Mouse (Mus musculus): Measurements from ENCODE around the gene Phlpp2. TPM values are rescaled to one million over a fixed set of nuclear protein-coding genes. Genes with fewer than 3 reads are reported as not detected.
A peak's percentile ranks its signal among the peaks of the same experiment; 100 is the strongest.

Phlpp2 gene
- polyA plus RNA-seq, 1 experiment from 2014 or later, result 2.8 TPM

- Histone ChIP-seq H3K27me3 (replicated peaks; ENCODE audit: control insufficient read depth, insufficient read depth, low read length) (peaks cover 33% of the 10 kb centered on the region), H3K4me1 (ENCODE audit: control insufficient read depth, insufficient read depth, low read length) (0 out of 2 replicates have a peak, but pooled peaks cover 8% of the 10 kb centered on the region), H3K9ac (ENCODE audit: low read depth, low read length) (no peak overlapping the region), H3K27ac (replicated peaks; ENCODE audit: low read depth, low read length) (no peak overlapping the region), H3K4me3 (ENCODE audit: low read depth, low read length) (no peak overlapping the region), H3K9me3 (ENCODE audit: control insufficient read depth, low read length) (no peaks in the 10 kb centered on the region), H3K36me3 (ENCODE audit: control insufficient read depth, insufficient read depth, low read length) (no peaks in the 10 kb centered on the region), H3K4me2 (ENCODE audit: low read depth, low read length) (no peak overlapping the region)
- 68% methylated on average over 13 of the region's 13 CpGs for WGBS
- DNase-seq (ENCODE audit: low spot score) (no peak), ATAC-seq (ENCODE audit: low read depth) (no peak)
These were observed 95.1 kb downstream of the Phlpp2 start for GRCm38 (mm10) chr8:109963421-109963820.

GRCm38 (mm10) chr8:109964106-109964505, 95.8 kb downstream of the Phlpp2 start:
- H3K9me3 ChIP-seq (ENCODE audit: control insufficient read depth, low read length), result no peaks in the 10 kb centered on the region
- peaks cover 39% of the 10 kb centered on the region for H3K27me3 ChIP-seq (replicated peaks; ENCODE audit: control insufficient read depth, insufficient read depth, low read length)

GRCm38 (mm10) chr8:109968837-109969236, 100.5 kb downstream of the Phlpp2 start:
- no peaks in the 10 kb centered on the region for H3K9me3 ChIP-seq (ENCODE audit: control insufficient read depth, low read length)
- H3K27ac ChIP-seq (replicated peaks; ENCODE audit: low read depth, low read length), result no peak overlapping the region
- no peaks in the 10 kb centered on the region for H3K4me1 ChIP-seq (ENCODE audit: control insufficient read depth, insufficient read depth, low read length)
- ATAC-seq (ENCODE audit: low read depth) (no peak), DNase-seq (ENCODE audit: low spot score) (no peak)
- no peak overlapping the region for H3K9ac ChIP-seq (ENCODE audit: low read depth, low read length)
- H3K4me2 ChIP-seq (ENCODE audit: low read depth, low read length), result no peak overlapping the region
- no peak overlapping the region for H3K4me3 ChIP-seq (ENCODE audit: low read depth, low read length)
- 49% methylated on average over 10 of the region's 10 CpGs for WGBS
- H3K27me3 ChIP-seq (replicated peaks; ENCODE audit: control insufficient read depth, insufficient read depth, low read length), result peaks cover 17% of the 10 kb centered on the region
- no peaks in the 10 kb centered on the region for H3K36me3 ChIP-seq (ENCODE audit: control insufficient read depth, insufficient read depth, low read length)

More at GRCm38 (mm10) chr8:109964106-109964505, 95.8 kb downstream of the Phlpp2 start:
- Histone ChIP-seq H3K9ac (ENCODE audit: low read depth, low read length) (no peak overlapping the region), H3K4me3 (ENCODE audit: low read depth, low read length) (no peak overlapping the region), H3K4me2 (ENCODE audit: low read depth, low read length) (no peak overlapping the region), H3K36me3 (ENCODE audit: control insufficient read depth, insufficient read depth, low read length) (no peaks in the 10 kb centered on the region), H3K4me1 (ENCODE audit: control insufficient read depth, insufficient read depth, low read length) (0 out of 2 replicates have a peak, but pooled peaks cover 8% of the 10 kb centered on the region), H3K27ac (replicated peaks; ENCODE audit: low read depth, low read length) (no peak overlapping the region)
- WGBS, result 56% methylated on average over 4 of the region's 4 CpGs
- DNase-seq (ENCODE audit: low spot score) (no peak), ATAC-seq (ENCODE audit: low read depth) (no peak)

- Histone ChIP-seq H3K27ac (replicated peaks; ENCODE audit: low read depth, low read length) (no peak overlapping the region), H3K9me3 (ENCODE audit: control insufficient read depth, low read length) (peaks cover 3% of the 10 kb centered on the region; the same call in 1 of the 2 replicates), H3K27me3 (replicated peaks; ENCODE audit: control insufficient read depth, insufficient read depth, low read length) (peaks cover 17% of the 10 kb centered on the region), H3K4me1 (ENCODE audit: control insufficient read depth, insufficient read depth, low read length) (no peaks in the 10 kb centered on the region), H3K4me3 (ENCODE audit: low read depth, low read length) (no peak overlapping the region), H3K4me2 (ENCODE audit: low read depth, low read length) (no peak overlapping the region), H3K36me3 (ENCODE audit: control insufficient read depth, insufficient read depth, low read length) (no peaks in the 10 kb centered on the region), H3K9ac (ENCODE audit: low read depth, low read length) (no peak overlapping the region)
- ATAC-seq (ENCODE audit: low read depth) (no peak), DNase-seq (ENCODE audit: low spot score) (peak; percentile 60)
- WGBS, result 6% methylated on average over 9 of the region's 9 CpGs
These were observed 102.0 kb downstream of the Phlpp2 start for GRCm38 (mm10) chr8:109970323-109970722.

GRCm38 (mm10) chr8:109972901-109973300, 104.6 kb downstream of the Phlpp2 start:
- Histone ChIP-seq H3K36me3 (ENCODE audit: control insufficient read depth, insufficient read depth, low read length) (no peaks in the 10 kb centered on the region), H3K4me1 (ENCODE audit: control insufficient read depth, insufficient read depth, low read length) (no peaks in the 10 kb centered on the region), H3K9ac (ENCODE audit: low read depth, low read length) (no peak overlapping the region), H3K4me3 (ENCODE audit: low read depth, low read length) (no peak overlapping the region), H3K4me2 (ENCODE audit: low read depth, low read length) (no peak overlapping the region), H3K27ac (replicated peaks; ENCODE audit: low read depth, low read length) (no peak overlapping the region), H3K9me3 (ENCODE audit: control insufficient read depth, low read length) (peaks cover 13% of the 10 kb centered on the region), H3K27me3 (replicated peaks; ENCODE audit: control insufficient read depth, insufficient read depth, low read length) (peaks cover 17% of the 10 kb centered on the region)
- no peak for ATAC-seq (ENCODE audit: low read depth)
- no peak for DNase-seq (ENCODE audit: low spot score)
- WGBS, result 79% methylated on average over 4 of the region's 4 CpGs

- Histone ChIP-seq H3K4me1 (ENCODE audit: control insufficient read depth, insufficient read depth, low read length) (no peaks in the 10 kb centered on the region), H3K4me2 (ENCODE audit: low read depth, low read length) (no peak overlapping the region), H3K27ac (replicated peaks; ENCODE audit: low read depth, low read length) (no peak overlapping the region), H3K4me3 (ENCODE audit: low read depth, low read length) (no peak overlapping the region), H3K36me3 (ENCODE audit: control insufficient read depth, insufficient read depth, low read length) (no peaks in the 10 kb centered on the region), H3K9ac (ENCODE audit: low read depth, low read length) (no peak overlapping the region), H3K9me3 (ENCODE audit: control insufficient read depth, low read length) (peaks cover 13% of the 10 kb centered on the region), H3K27me3 (replicated peaks; ENCODE audit: control insufficient read depth, insufficient read depth, low read length) (no peaks in the 10 kb centered on the region)
- ATAC-seq (ENCODE audit: low read depth), result no peak
- WGBS, result 71% methylated on average over 6 of the region's 6 CpGs
- DNase-seq (ENCODE audit: low spot score), result no peak
These were observed 111.0 kb downstream of the Phlpp2 start for GRCm38 (mm10) chr8:109979339-109979738.

- no peaks in the 10 kb centered on the region for H3K27me3 ChIP-seq (replicated peaks; ENCODE audit: control insufficient read depth, insufficient read depth, low read length)
- H3K9me3 ChIP-seq (ENCODE audit: control insufficient read depth, low read length), result no peaks in the 10 kb centered on the region
- ATAC-seq (ENCODE audit: low read depth), result no peak
- no peak overlapping the region for H3K4me3 ChIP-seq (ENCODE audit: low read depth, low read length)
- no peaks in the 10 kb centered on the region for H3K4me1 ChIP-seq (ENCODE audit: control insufficient read depth, insufficient read depth, low read length)
- 76% methylated on average over 15 of the region's 15 CpGs for WGBS
- H3K27ac ChIP-seq (replicated peaks; ENCODE audit: low read depth, low read length), result no peak overlapping the region
- H3K9ac ChIP-seq (ENCODE audit: low read depth, low read length), result no peak overlapping the region
- no peak overlapping the region for H3K4me2 ChIP-seq (ENCODE audit: low read depth, low read length)
- H3K36me3 ChIP-seq (ENCODE audit: control insufficient read depth, insufficient read depth, low read length), result no peaks in the 10 kb centered on the region
- no peak for DNase-seq (ENCODE audit: low spot score)
These were observed 114.2 kb downstream of the Phlpp2 start for GRCm38 (mm10) chr8:109982386-109983105.

- 29% methylated on average over 5 of the region's 5 CpGs for WGBS
- DNase-seq (ENCODE audit: low spot score), result peak; percentile 37
These were observed 115.6 kb downstream of the Phlpp2 start for GRCm38 (mm10) chr8:109983944-109984343.

GRCm38 (mm10) chr8:109986384-109986783, 118.0 kb downstream of the Phlpp2 start:
- Histone ChIP-seq H3K4me3 (ENCODE audit: low read depth, low read length) (no peak overlapping the region), H3K36me3 (ENCODE audit: control insufficient read depth, insufficient read depth, low read length) (no peaks in the 10 kb centered on the region), H3K4me1 (ENCODE audit: control insufficient read depth, insufficient read depth, low read length) (no peaks in the 10 kb centered on the region), H3K4me2 (ENCODE audit: low read depth, low read length) (no peak overlapping the region), H3K27ac (replicated peaks; ENCODE audit: low read depth, low read length) (no peak overlapping the region), H3K9me3 (ENCODE audit: control insufficient read depth, low read length) (no peaks in the 10 kb centered on the region), H3K9ac (ENCODE audit: low read depth, low read length) (no peak overlapping the region), H3K27me3 (replicated peaks; ENCODE audit: control insufficient read depth, insufficient read depth, low read length) (no peaks in the 10 kb centered on the region)
- DNase-seq (ENCODE audit: low spot score), result no peak
- 49% methylated on average over 7 of the region's 7 CpGs for WGBS
- no peak for ATAC-seq (ENCODE audit: low read depth)

More at GRCm38 (mm10) chr8:109983944-109984343, 115.6 kb downstream of the Phlpp2 start:
- no peak overlapping the region for H3K9ac ChIP-seq (ENCODE audit: low read depth, low read length)
- no peaks in the 10 kb centered on the region for H3K36me3 ChIP-seq (ENCODE audit: control insufficient read depth, insufficient read depth, low read length)
- no peaks in the 10 kb centered on the region for H3K4me1 ChIP-seq (ENCODE audit: control insufficient read depth, insufficient read depth, low read length)
- no peak for ATAC-seq (ENCODE audit: low read depth)
- no peaks in the 10 kb centered on the region for H3K27me3 ChIP-seq (replicated peaks; ENCODE audit: control insufficient read depth, insufficient read depth, low read length)
- H3K4me2 ChIP-seq (ENCODE audit: low read depth, low read length), result no peak overlapping the region
- no peak overlapping the region for H3K27ac ChIP-seq (replicated peaks; ENCODE audit: low read depth, low read length)
- H3K4me3 ChIP-seq (ENCODE audit: low read depth, low read length), result no peak overlapping the region
- no peaks in the 10 kb centered on the region for H3K9me3 ChIP-seq (ENCODE audit: control insufficient read depth, low read length)

Data from embryonic facial prominence, embryonic 14.5 days (tissue).